12 mouse cellular contexts compared by ENCODE assay signal in the genomic region with DNA sequence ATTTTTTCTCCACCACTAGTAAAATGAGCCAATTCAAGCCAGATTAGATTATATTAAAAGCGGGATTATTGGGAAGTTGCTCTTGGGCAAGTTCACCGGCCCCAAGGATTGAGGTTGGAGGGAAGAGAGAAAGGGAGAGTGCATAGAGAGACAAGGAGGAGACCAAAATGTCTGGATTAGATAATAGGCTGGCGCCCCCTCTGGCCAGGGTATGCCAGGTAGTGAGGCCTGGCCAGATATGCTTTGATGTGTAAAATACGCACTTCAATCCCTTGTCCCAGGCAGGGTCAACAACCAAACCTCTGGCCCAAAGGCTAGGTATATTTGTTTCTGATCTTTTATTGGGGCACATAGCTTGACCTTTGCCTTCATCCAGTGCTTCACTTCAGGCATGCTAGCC. TPM values are rescaled to one million over a fixed set of nuclear protein-coding genes. Genes with fewer than 3 reads are reported as not detected.
DNase-seq lines count a peak whose midpoint lies in the region; ATAC-seq and TF ChIP-seq lines count a peak whose summit lies in the region.
"Had no signal": no experiment of that assay in that cellular context is flagged by ENCODE, and none has a peak within 500 bp of the region (broad histone marks: within the 10 kb centered on the region; RNA-seq: fewer than 3 reads in every experiment).

No protein-coding gene starts in this region.

- H3K9me3 ChIP-seq in ES-Bruce4 (replicated peaks; ENCODE audit: control insufficient read depth, insufficient read depth, low read length, poor library complexity, severe bottlenecking) = peaks cover 60% of the 10 kb centered on the region
- no peaks in the 10 kb centered on the region for H3K9me3 ChIP-seq in intestine, postnatal 0 days (ENCODE audit: control insufficient read depth)
- H3K9me3 ChIP-seq: hindbrain, embryonic 10.5 days had no signal

- DNase-seq in left cerebral cortex, postnatal 4 days = peak; percentile 9
- no peak for DNase-seq in left cerebral cortex, adult 8-10 months (ENCODE audit: low spot score in 2 of 2)
- no peak for DNase-seq in urinary bladder, adult 2 months (ENCODE audit: low spot score)
- DNase-seq: adrenal gland, adult 8-10 months had no signal

- H3K27ac ChIP-seq in ES-Bruce4 (ENCODE audit: insufficient read depth, low read length) = no peak overlapping the region
- no peak overlapping the region for H3K27ac ChIP-seq in small intestine, adult 2 months (ENCODE audit: insufficient read depth, low read depth, low read length)
- no peak overlapping the region for H3K27ac ChIP-seq in intestine, postnatal 0 days (ENCODE audit: low read depth, low read length)
- H3K27ac ChIP-seq: embryonic facial prominence, embryonic 12.5 days; hindbrain, embryonic 10.5 days; kidney, postnatal 0 days had no signal

- peaks cover 2% of the 10 kb centered on the region for H3K4me1 ChIP-seq in ES-Bruce4 (ENCODE audit: control insufficient read depth, insufficient read depth, low read length)
- no peaks in the 10 kb centered on the region for H3K4me1 ChIP-seq in small intestine, adult 2 months (ENCODE audit: control insufficient read depth, insufficient read depth, insufficient read length, low read length)
- H3K4me1 ChIP-seq in intestine, postnatal 0 days (replicated peaks; ENCODE audit: control insufficient read depth, insufficient read depth, low read length) = no peaks in the 10 kb centered on the region

- H3K27me3 ChIP-seq in ES-Bruce4 (ENCODE audit: control insufficient read depth, insufficient read depth, low read length, poor library complexity, severe bottlenecking) = no peaks in the 10 kb centered on the region
- no peaks in the 10 kb centered on the region for H3K27me3 ChIP-seq in small intestine, adult 2 months (ENCODE audit: control insufficient read depth, insufficient read depth, low read length)
- no peaks in the 10 kb centered on the region for H3K27me3 ChIP-seq in intestine, postnatal 0 days (replicated peaks; ENCODE audit: control insufficient read depth, insufficient read depth, low read length)
- H3K27me3 ChIP-seq: embryonic facial prominence, embryonic 12.5 days had no signal

- no peak overlapping the region for H3K4me3 ChIP-seq in ES-Bruce4 (ENCODE audit: low read depth, low read length)
- no peak overlapping the region for H3K4me3 ChIP-seq in small intestine, adult 2 months (ENCODE audit: low read depth, low read length)
- no peak overlapping the region for H3K4me3 ChIP-seq in intestine, postnatal 0 days (ENCODE audit: low read depth, low read length)
- H3K4me3 ChIP-seq: embryonic facial prominence, embryonic 12.5 days; hindbrain, embryonic 10.5 days had no signal

- TF ChIP-seq POLR2A in ES-Bruce4 (IDR thresholded peaks at IDR 0.05; ENCODE audit: insufficient read depth, low read length) = no peak
- TF ChIP-seq POLR2A in small intestine, adult 2 months (IDR thresholded peaks at IDR 0.05; ENCODE audit: low read depth, low read length) = no peak

- H3K9ac ChIP-seq in ES-Bruce4 (ENCODE audit: low read depth, poor library complexity, severe bottlenecking) = no peak overlapping the region
- no peak overlapping the region for H3K9ac ChIP-seq in intestine, postnatal 0 days (ENCODE audit: low read depth, low read length)
- H3K9ac ChIP-seq: embryonic facial prominence, embryonic 12.5 days had no signal

- intact Hi-C loops in left cerebral cortex, postnatal 4 days (cut with DNase I) = no loop called here

- 87% methylated on average over 4 of the region's 4 CpGs for WGBS in small intestine, adult 2 months
- WGBS in intestine, postnatal 0 days = 88% methylated on average over 4 of the region's 4 CpGs

- peaks cover 76% of the 10 kb centered on the region for H3K36me3 ChIP-seq in ES-Bruce4 (ENCODE audit: control insufficient read depth, insufficient read depth, low read length, poor library complexity, severe bottlenecking)
- peaks cover 17% of the 10 kb centered on the region for H3K36me3 ChIP-seq in small intestine, adult 2 months (ENCODE audit: control insufficient read depth, insufficient read depth, low read length)
- H3K36me3 ChIP-seq in intestine, postnatal 0 days (ENCODE audit: control insufficient read depth, insufficient read depth) = peaks cover 15% of the 10 kb centered on the region

- TF ChIP-seq EP300 in ES-Bruce4 (IDR thresholded peaks at IDR 0.05; ENCODE audit: insufficient read depth, low read depth, low read length) = no peak

- no peak overlapping the region for H3K4me2 ChIP-seq in intestine, postnatal 0 days (replicated peaks; ENCODE audit: low read depth)
- H3K4me2 ChIP-seq: embryonic facial prominence, embryonic 12.5 days had no signal

- TF ChIP-seq CTCF in ES-Bruce4 (IDR thresholded peaks at IDR 0.05; ENCODE audit: low read depth, low read length) = peak; percentile 22
- peak; percentile 16; the same call in 1 of the 2 replicates for TF ChIP-seq CTCF in small intestine, adult 2 months (IDR thresholded peaks at IDR 0.05; ENCODE audit: extremely low read depth, insufficient read length, insufficient replicate concordance, low read depth, low read length)
- no peak for TF ChIP-seq CTCF in intestine, postnatal 0 days (IDR thresholded peaks at IDR 0.05; ENCODE audit: low read depth)

- ATAC-seq in granulocyte monocyte progenitor cell, adult 5-6 weeks (replicated peaks; ENCODE audit: poor library complexity, severe bottlenecking) = 0 out of 2 replicates have a peak, but pooled peaks have one; percentile 13
- no peak for ATAC-seq in intestine, postnatal 0 days
- ATAC-seq: midbrain, embryonic 16.5 days had no signal

RNA-seq across cellular contexts. Expression of a gene that starts 4.8 kb away (rescaled TPM):
- 10 to 100 TPM; 39.7 to 45.9 TPM for total RNA-seq in left cerebral cortex, postnatal 4 days (2021)
- total RNA-seq in left cerebral cortex, adult 8-10 months (2022) = 10 to 100 TPM; 21.4 to 27.2 (median 24.6) TPM
- polyA plus RNA-seq in ES-Bruce4 (2011; ENCODE audit: insufficient read depth, insufficient read length, low read depth, missing spikeins) = 127 and 130 TPM in 2 replicates
- total RNA-seq in granulocyte monocyte progenitor cell, adult 5-6 weeks (2014; fragmentation: Nextera tagmentation) = 295 and 300 TPM in 2 replicates
- 188 and 215 TPM in 2 replicates for total RNA-seq in granulocyte monocyte progenitor cell, adult 5-6 weeks (2017)
- 13.4 and 20.7 TPM in 2 replicates for polyA plus RNA-seq in small intestine, adult 2 months (2012; rRNA removed)
- 48.5 and 51.4 TPM in 2 replicates for polyA plus RNA-seq in intestine, postnatal 0 days (2015; fragmentation: Nextera tagmentation; extraction: Ambion mirVana)
- 17.9 and 22.2 TPM in 2 replicates for polyA plus RNA-seq in urinary bladder, adult 2 months (2012; rRNA removed)
